Mouse (Mus musculus) midbrain, embryonic 11.5 days (tissue): ENCODE results near the gene Isg20l2. TPM values are rescaled to one million over a fixed set of nuclear protein-coding genes. Genes with fewer than 3 reads are reported as not detected.
A peak's percentile ranks its signal among the peaks of the same experiment; 100 is the strongest.

ENCODE experiments used
- ATAC-seq: fragments of 200-750 bp; cut with Nextera tagmentation; 2 replicates; pipeline ENCODE4 v1.8.0; 2017; ENCODE audit warnings: moderate TSS enrichment, moderate library complexity; ENCODE audit not compliant: low FRiP score
- DNase-seq: peaks from one replicate; pipeline ENCODE4 v3.0.0; 2015; ENCODE audit warnings: low spot score; ENCODE audit errors: missing footprints
- H3K27ac ChIP-seq: fragments of 300-500 bp; sonication (generic); 2 replicates; pipeline ENCODE4 v1.5.1; 2014; ENCODE audit warnings: low read depth, low read length
- H3K27me3 ChIP-seq: fragments of 300-500 bp; sonication (generic); 2 replicates; pipeline ENCODE4 v1.6.1; 2014; ENCODE audit warnings: mild to moderate bottlenecking, low read length, moderate library complexity, mixed read lengths; ENCODE audit not compliant: control insufficient read depth, insufficient read depth
- H3K36me3 ChIP-seq: fragments of 300-500 bp; sonication (generic); 2 replicates; pipeline ENCODE4 v1.6.1; 2014; ENCODE audit warnings: mild to moderate bottlenecking, low read length, moderate library complexity, mixed read lengths; ENCODE audit not compliant: control insufficient read depth, insufficient read depth
- H3K4me1 ChIP-seq: fragments of 300-500 bp; sonication (generic); 2 replicates; pipeline ENCODE4 v1.6.1; 2014; ENCODE audit warnings: low read length; ENCODE audit not compliant: control insufficient read depth, insufficient read depth
- H3K4me2 ChIP-seq: fragments of 300-500 bp; sonication (generic); 2 replicates; pipeline ENCODE4 v1.6.1; 2014; ENCODE audit warnings: mild to moderate bottlenecking, moderate library complexity
- H3K4me3 ChIP-seq: fragments of 300-500 bp; sonication (generic); 2 replicates; pipeline ENCODE4 v1.5.1; 2014; ENCODE audit warnings: low read depth, low read length
- H3K9ac ChIP-seq: fragments of 300-500 bp; sonication (generic); 2 replicates; pipeline ENCODE4 v1.6.1; 2014; ENCODE audit warnings: low read length
- H3K9me3 ChIP-seq: fragments of 300-500 bp; sonication (generic); 2 replicates; pipeline ENCODE4 v1.6.1; 2016; ENCODE audit warnings: low read length; ENCODE audit not compliant: control insufficient read depth
- WGBS: fragments of 180-500 bp; shearing (Covaris S2); extraction: QIAGEN DNeasy Blood & Tissue Kit; methylation state at CpG from one replicate; pipeline ENCODE4 v1.1.7; 2014; 5-methylcytosine and 5-hydroxymethylcytosine counted together
- polyA plus RNA-seq: library from polyadenylated mRNA; unstranded; fragments of >200 nt; fragmentation: Nextera tagmentation; extraction: Ambion mirVana; gene quantifications from 2 replicates; pipeline ENCODE4 v1.2.1, GENCODE M21; 2014

Isg20l2 gene
- polyA plus RNA-seq, 1 experiment from 2014 or later, result 53.9 TPM

GRCm38 (mm10) chr3:87958967-87959366 lies 28.9 kb downstream of the Isg20l2 start:
- DNase-seq, result peak; percentile 84
- no peak overlapping the region; the same call in 1 of the 2 replicates for H3K27ac ChIP-seq
- H3K36me3 ChIP-seq, result no peaks in the 10 kb centered on the region
- no peaks in the 10 kb centered on the region for H3K9me3 ChIP-seq
- no peaks in the 10 kb centered on the region for H3K27me3 ChIP-seq
- H3K4me2 ChIP-seq, result no peak overlapping the region
- H3K4me3 ChIP-seq, result no peak overlapping the region
- peaks cover 23% of the 10 kb centered on the region for H3K4me1 ChIP-seq
- H3K9ac ChIP-seq, result 0 out of 2 replicates have a peak overlapping the region, but pooled peaks have one; percentile 3
- no peak for ATAC-seq
- 46% methylated on average over 1 of the region's 1 CpGs for WGBS

- H3K9ac ChIP-seq, result no peak overlapping the region
- no peaks in the 10 kb centered on the region for H3K27me3 ChIP-seq
- H3K27ac ChIP-seq, result peak overlapping the region; percentile 95; the same call in 1 of the 2 replicates
- ATAC-seq (no peak), DNase-seq (peak; percentile 83)
- no peaks in the 10 kb centered on the region for H3K36me3 ChIP-seq
- H3K9me3 ChIP-seq, result no peaks in the 10 kb centered on the region
- no peak overlapping the region for H3K4me3 ChIP-seq
- peaks cover 23% of the 10 kb centered on the region for H3K4me1 ChIP-seq
- WGBS, result 73% methylated on average over 7 of the region's 7 CpGs
- no peak overlapping the region for H3K4me2 ChIP-seq
These were observed 29.3 kb downstream of the Isg20l2 start for GRCm38 (mm10) chr3:87959371-87959770.

- ATAC-seq (peak; percentile 4; the same call in 1 of the 2 replicates), DNase-seq (no peak)
- Histone ChIP-seq H3K36me3 (no peaks in the 10 kb centered on the region), H3K27ac (peak overlapping the region; percentile 95), H3K4me3 (peak overlapping the region; percentile 21), H3K4me2 (peak overlapping the region; percentile 53), H3K9ac (peak overlapping the region; percentile 67), H3K27me3 (no peaks in the 10 kb centered on the region), H3K4me1 (peaks cover 23% of the 10 kb centered on the region), H3K9me3 (no peaks in the 10 kb centered on the region)
- WGBS, result 1% methylated on average over 10 of the region's 10 CpGs
These were observed 30.1 kb downstream of the Isg20l2 start for GRCm38 (mm10) chr3:87960191-87960585.

DNA sequence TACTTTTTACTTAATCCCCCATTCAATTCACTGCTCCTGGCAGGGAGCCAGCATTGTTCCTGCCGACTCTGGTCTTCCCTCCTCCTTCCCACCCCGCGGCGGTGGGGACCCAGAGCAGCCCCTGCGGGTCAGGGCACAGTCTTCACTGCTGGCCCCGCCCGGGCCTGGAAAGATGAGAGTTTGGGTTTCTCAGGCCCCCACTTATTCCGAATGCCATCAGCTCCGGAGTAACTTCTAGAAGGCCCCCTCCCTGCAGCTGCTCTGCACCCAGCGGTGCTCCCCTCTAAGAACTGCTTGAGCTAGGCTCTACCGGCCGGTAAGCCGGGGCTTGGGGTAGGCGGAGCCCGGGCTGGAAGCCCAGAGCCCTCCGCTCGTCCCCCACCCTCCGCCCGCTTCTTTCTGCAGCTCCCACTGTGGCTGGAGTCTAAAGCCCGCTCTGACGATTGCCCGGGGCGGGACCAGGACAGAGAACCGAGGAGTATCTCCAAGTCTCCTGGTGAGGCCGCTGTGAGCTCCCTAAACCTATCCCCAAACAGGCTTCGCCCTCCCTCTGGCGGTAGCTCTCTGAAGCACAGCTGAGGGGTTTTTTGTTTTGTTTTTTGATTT lies 30.6 kb downstream of the Isg20l2 start:
- under 1% methylated on average over 27 of the region's 27 CpGs for WGBS
- ATAC-seq, result peak; percentile 96
- Histone ChIP-seq H3K4me1 (peaks cover 23% of the 10 kb centered on the region), H3K4me2 (peak overlapping the region; percentile 53), H3K27ac (peak overlapping the region; percentile 95), H3K4me3 (peak overlapping the region; percentile 21), H3K36me3 (no peaks in the 10 kb centered on the region), H3K9me3 (no peaks in the 10 kb centered on the region), H3K9ac (peak overlapping the region; percentile 67), H3K27me3 (no peaks in the 10 kb centered on the region)
- DNase-seq, result peak; percentile 98

- Histone ChIP-seq H3K9ac (peak overlapping the region; percentile 93), H3K27me3 (no peaks in the 10 kb centered on the region), H3K27ac (peak overlapping the region; percentile 98), H3K36me3 (peaks cover 2% of the 10 kb centered on the region), H3K4me1 (peaks cover 35% of the 10 kb centered on the region), H3K4me3 (peak overlapping the region; percentile 96), H3K9me3 (no peaks in the 10 kb centered on the region), H3K4me2 (peak overlapping the region; percentile 96)
- under 1% methylated on average over 21 of the region's 21 CpGs for WGBS
- DNase-seq, result peak; percentile 98
- no peak for ATAC-seq
These were observed 40.2 kb downstream of the Isg20l2 start for GRCm38 (mm10) chr3:87970184-87970938.

DNA sequence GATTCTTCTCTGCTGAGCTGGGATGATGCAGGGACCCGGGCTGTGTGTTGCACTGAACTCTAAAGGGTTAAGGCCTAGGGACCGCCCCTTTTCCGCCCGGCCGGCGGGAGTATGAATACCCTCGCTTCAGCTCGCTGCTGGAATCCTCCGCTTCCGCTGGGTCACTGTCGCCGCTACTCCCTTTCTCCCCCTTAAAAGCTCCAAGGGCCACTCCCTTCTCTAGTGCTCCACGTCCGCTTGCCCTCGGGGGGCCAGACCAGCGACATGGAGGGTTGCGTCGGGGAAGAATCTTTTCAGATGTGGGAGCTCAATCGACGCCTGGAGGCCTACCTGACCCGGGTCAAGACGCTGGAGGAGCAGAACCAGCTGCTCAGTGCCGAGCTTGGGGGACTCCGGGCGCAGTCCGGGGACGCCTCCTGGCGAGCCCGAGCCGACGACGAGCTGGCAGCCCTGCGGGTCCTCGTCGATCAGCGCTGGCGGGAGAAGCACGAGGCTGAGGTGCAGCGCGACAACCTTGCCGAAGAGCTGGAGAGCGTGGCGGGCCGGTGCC lies 40.9 kb downstream of the Isg20l2 start, which contains the start of gene Nes:
Gene Nes (plus strand): TSS at position 140 of the 550 bp plus-strand sequence.
- WGBS, result under 1% methylated on average over 44 of the region's 44 CpGs
- H3K36me3 ChIP-seq, result peaks cover 9% of the 10 kb centered on the region
- peak within 1 kb of the TSS; percentile 98 for H3K27ac ChIP-seq
- DNase-seq (peak; percentile 98), ATAC-seq (peak; percentile 58)
- peak within 1 kb of the TSS; percentile 96 for H3K4me2 ChIP-seq
- no peaks in the 10 kb centered on the region for H3K9me3 ChIP-seq
- peak within 1 kb of the TSS; percentile 96 for H3K4me3 ChIP-seq
- H3K9ac ChIP-seq, result peak within 1 kb of the TSS; percentile 93
- peaks cover 38% of the 10 kb centered on the region for H3K4me1 ChIP-seq
- no peaks in the 10 kb centered on the region for H3K27me3 ChIP-seq

- H3K4me1 ChIP-seq, result peaks cover 38% of the 10 kb centered on the region
- peak overlapping the region; percentile 96 for H3K4me2 ChIP-seq
- WGBS, result under 1% methylated on average over 46 of the region's 60 CpGs
- ATAC-seq (no peak; the same call in 1 of the 2 replicates), DNase-seq (peak; percentile 93)
- no peaks in the 10 kb centered on the region for H3K9me3 ChIP-seq
- peak overlapping the region; percentile 98 for H3K27ac ChIP-seq
- peak overlapping the region; percentile 93 for H3K9ac ChIP-seq
- H3K27me3 ChIP-seq, result no peaks in the 10 kb centered on the region
- peaks cover 15% of the 10 kb centered on the region for H3K36me3 ChIP-seq
- H3K4me3 ChIP-seq, result peak overlapping the region; percentile 96
These were observed 41.5 kb downstream of the Isg20l2 start for GRCm38 (mm10) chr3:87971489-87972202.

DNA sequence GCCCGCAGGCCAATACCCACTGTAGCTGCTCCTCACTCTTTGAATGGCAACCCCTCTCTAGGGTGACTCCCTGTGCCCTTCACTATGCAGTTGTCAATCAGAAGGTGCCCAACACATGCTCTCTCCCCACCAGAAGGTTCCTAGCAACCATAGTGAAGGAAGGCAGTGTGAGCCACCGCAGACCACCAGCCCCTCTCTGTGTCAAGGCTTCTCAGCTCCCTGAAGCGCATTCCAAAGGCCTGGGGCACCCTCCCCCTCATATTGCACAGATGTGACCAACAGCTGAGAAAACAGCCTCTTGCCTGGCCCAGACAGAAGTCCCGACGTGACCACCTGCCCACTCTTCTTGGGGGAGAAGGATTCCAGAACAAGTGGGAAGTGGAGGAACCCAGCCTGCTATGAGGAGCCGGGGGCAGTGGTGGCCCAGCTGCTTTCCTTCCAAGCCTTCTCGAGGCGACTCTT lies 42.1 kb downstream of the Isg20l2 start:
- no peaks in the 10 kb centered on the region for H3K27me3 ChIP-seq
- ATAC-seq, result peak; percentile 14
- H3K9me3 ChIP-seq, result no peaks in the 10 kb centered on the region
- peaks cover 20% of the 10 kb centered on the region for H3K36me3 ChIP-seq
- peak; percentile 95 for DNase-seq
- peak overlapping the region; percentile 98 for H3K27ac ChIP-seq
- peaks cover 41% of the 10 kb centered on the region for H3K4me1 ChIP-seq
- peak overlapping the region; percentile 96 for H3K4me2 ChIP-seq
- peak overlapping the region; percentile 93 for H3K9ac ChIP-seq
- WGBS, result 5% methylated on average over 8 of the region's 8 CpGs
- H3K4me3 ChIP-seq, result peak overlapping the region; percentile 96
